Mouse (Mus musculus): ENCODE data around the gene Kcnab1.
"Not testable (repeated sequence)": the region's sequence is repeated elsewhere in the genome, so short reads cannot be mapped to it uniquely, and the experiment has no call there.

Kcnab1 gene

DNA sequence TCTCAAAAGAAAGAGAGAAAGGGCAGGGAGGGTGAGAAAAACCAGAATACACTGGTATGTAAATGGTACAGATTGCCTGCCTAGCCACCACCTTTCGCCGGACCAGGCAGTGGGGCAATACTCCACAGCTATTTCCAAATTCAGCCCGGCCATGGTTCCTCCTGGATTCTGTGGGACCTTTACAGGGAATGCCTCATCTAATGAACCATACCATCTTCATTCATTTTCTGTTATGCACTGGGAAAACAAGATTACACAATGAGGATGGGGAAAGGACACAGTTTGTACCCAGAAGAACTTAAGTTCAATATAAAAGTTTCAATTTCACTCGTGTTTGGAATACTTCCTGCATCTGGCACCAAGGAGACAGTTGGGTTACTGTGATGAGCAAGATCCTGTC, 263.4 kb downstream of the Kcnab1 start:
- no peak for DNase-seq

GRCm38 (mm10) chr3:65373594-65374182, 264.5 kb downstream of the Kcnab1 start:
- no peak for DNase-seq

- DNase-seq: no peak
Measured at GRCm38 (mm10) chr3:65374729-65375128, 265.5 kb downstream of the Kcnab1 start.

GRCm38 (mm10) chr3:65378724-65379123, 269.5 kb downstream of the Kcnab1 start:
- no peak for DNase-seq

DNA sequence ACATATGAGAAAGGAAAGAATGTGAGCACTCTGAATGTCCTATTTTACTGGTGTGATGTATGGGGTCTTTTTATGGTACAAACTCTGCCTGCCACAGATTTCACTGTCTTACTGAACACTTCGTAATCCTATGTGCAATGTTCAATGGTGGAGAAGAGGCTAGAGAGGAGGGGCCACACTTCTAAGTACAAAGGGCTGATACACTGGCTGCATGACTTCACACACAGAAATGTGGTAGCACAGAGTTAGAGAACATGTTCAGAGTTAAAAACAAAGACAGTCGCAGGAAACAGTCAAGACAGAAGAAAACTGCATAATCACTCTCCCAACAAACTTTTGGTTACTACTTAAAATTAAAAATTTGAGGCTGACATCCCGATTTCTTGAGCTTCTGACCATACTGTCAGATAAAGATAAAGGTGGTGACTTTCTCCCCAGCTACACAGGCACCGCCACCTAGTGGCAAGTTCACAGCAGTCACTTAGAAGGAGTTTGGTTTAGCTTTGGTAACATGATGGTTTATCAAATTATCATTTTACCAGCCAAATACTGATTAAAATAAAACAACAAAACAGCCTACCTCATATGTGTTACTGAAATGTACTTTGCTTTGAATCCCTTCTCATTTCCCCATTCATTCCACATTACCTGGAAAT, 270.8 kb downstream of the Kcnab1 start:
- peak; percentile 39 for DNase-seq

DNA sequence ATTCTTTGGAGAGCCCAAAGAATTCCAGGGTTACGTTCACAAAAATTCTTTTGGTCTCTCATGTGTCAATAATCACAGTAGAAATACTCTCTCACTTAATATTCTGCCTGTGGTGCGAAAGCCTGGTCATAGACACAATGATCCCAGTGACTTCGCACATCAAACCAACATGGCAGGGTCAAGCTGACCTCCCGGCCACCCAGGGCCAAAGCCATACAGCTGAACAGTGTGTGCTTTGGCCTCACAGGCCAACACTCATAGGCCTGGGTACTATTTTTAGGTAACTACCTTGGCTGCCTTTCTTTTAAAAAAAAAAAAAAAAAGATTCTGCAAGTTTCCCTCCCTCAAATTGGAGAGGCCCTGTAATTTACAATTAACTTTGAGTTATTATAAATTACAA, 271.9 kb downstream of the Kcnab1 start:
- DNase-seq: no peak

DNA sequence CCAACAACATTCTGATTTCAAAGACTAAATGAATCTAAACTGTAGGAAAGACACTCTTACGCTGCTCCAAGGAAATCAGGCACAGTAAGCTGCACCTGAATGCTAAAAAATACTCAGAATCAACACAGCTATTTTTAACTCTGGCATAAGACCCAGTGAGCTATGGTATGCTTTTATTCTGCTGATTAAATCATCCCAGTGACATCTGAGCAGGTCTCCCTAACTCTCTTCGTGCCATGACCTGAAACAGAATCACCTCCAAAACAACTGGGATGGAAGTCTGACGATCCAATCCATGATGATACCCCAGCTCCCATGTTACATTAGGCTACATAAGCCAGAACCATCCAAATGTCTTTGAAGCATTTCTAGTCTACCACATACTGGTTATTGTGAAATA, 275.2 kb downstream of the Kcnab1 start:
- no peak for DNase-seq

- DNase-seq: no peak
Measured at GRCm38 (mm10) chr3:65385771-65386170, 276.6 kb downstream of the Kcnab1 start.

DNA sequence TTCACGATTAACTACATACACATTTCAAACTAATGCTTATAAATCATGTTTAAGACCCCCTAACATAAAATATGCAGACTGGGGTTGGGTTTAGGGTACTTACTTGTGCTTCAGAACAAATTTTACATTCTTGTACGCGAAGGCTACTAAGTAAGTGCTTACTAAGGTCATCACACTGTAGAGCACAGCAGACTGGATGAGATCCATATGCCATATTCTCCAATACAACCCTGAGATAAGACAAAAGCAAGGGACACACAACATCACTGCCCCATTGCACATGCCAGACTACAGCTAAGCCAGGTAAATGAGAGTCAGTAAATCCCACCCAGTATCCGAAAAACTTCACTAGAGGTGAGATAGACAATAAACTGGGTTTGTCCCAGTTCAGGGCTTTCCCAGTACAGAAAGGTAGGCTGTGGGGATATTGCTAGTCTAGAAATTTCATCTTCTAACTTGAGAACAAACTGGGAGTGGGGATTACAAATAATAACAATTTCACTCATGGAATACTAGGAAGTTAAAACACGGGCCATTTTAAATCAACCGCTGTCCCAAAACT, 282.1 kb downstream of the Kcnab1 start:
- DNase-seq: no peak

- DNase-seq: no peak
Measured at GRCm38 (mm10) chr3:65391784-65392420, 282.7 kb downstream of the Kcnab1 start.

DNA sequence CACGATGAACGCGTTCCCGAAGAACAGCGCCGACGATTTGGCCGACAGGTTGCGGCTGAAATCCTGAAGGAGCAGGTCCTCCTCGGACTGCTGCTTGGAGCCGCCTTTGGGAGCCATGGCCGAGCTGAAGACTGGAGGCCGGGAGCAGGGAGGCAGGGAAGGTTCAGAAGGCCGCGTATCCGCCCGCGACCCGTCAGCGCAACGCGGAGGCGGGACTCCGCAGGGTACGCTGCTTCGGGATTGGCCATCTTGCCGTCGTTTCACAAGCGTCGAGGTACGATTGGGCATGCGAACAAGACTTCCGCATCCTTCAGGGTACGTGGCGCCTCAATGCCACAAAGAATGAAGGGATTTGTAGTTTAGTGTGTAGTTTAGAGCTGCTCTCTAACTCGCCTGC, 283.2 kb downstream of the Kcnab1 start, which contains the start of gene Ssr3:
Gene Ssr3, minus strand, starts transcription at position 203 of the 397 bp plus-strand sequence.
- DNase-seq: peak; percentile 98

DNA sequence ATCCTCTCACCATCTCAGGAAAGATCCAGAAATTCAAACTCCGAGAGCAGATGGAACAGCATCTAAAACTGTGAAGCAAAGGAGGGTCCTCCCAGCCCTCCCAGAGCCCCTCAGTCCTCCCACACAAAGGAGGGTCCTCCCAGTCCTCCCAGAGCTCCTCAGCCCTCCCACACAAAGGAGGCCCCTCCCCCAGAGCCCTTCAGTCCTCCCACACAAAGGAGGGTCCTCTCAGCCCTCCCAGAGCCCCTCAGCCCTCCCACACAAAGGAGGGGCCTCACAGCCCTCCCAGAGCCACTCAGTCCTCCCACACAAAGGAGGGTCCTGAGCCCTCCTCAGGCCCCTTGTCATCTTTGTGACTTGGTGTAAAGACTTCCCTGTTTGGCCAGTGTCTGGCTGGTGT, 285.9 kb downstream of the Kcnab1 start:
- not testable (repeated sequence) for DNase-seq

DNA sequence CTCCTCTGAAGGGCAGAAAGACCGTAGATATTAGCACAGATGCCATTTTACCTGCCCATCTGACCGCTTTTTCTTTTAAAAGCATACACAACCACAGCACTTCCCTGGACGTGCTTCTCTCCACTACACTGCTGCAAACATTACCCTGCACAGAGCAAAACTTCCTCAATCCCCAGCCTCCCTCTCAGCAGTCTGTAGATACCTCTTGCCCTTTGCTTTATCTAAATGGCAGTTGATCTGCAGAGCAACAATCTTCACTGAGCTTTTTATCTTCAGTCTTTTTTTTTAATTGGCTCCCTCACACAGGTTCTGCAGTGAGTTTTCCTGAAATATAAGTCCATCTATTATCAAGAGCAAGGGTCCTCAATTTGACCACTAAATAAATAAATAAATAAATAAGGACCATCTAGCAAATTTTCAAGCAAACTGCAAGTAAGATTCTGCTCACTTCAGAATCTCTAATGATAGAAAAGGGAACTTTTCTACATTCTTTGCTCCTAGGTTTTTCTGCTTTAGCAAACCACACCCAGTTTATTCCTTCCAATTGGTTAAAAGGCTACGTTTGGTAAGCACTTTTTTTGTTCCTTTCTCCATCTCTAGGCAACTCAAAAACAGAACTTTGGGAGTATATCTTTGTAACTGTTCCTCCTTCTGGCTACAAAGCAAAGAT, 287.8 kb downstream of the Kcnab1 start:
- DNase-seq: no peak

- DNase-seq: no peak
Measured at GRCm38 (mm10) chr3:65397566-65397965, 288.4 kb downstream of the Kcnab1 start.

DNA sequence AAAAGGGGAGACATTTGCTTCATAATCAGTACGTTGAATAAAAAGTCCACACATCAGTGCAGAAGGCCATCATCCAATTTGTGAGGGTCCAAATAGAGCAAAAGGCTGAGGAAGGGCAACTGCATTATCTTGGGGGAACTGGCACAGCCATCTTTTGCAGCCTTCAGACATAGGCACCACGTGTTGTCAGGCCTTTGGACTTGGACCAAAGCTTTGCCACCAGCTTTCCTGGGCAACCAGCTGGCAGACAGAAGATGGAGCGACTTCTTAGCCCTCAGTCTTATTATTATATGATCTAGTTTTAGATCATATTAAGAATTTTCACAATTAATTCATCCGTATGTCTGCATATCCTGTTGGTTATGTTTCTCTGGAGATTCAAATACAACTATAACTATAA, 296.6 kb downstream of the Kcnab1 start:
- no peak for DNase-seq

DNA sequence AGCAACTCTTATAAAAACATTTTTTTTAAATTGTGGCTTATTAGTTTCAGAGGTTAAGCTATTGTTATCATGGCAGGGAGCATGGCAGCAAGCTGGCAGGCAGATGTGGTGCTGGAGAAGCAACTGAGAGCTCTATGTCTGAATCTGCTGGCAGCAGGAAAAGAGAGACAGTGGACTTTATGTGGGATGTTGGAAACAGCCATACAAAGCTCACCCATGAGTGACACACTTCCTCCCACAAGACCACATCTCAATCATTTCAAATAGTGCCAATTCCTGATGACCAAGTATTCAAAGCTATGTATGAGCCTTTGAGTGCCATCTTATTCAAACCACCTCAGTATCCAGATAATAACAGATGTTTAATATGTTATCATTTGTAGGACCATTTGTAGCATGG, 298.7 kb downstream of the Kcnab1 start:
- no peak for DNase-seq

DNA sequence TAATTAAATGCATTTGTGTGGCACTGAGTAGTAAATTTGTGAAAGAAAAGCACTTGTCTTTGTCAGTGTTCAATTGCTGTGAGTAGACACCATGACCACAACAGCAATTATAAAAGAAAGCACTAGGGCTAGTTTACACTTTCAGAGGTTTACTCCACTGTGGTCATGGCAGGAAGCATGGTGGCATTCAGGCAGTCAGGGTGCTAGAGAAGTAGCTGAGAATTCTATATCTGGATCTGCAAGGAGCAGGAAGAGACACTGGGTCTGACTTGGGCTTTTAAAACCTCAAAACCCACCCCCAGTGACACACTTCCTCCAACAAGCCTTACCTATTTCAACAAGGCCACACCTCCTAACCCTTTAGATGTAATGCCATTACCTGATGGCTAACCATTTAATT, 307.4 kb downstream of the Kcnab1 start:
- no peak for DNase-seq

- no peak for DNase-seq
Measured at GRCm38 (mm10) chr3:65417913-65418594, 308.9 kb downstream of the Kcnab1 start.

GRCm38 (mm10) chr3:65419706-65420105, 310.5 kb downstream of the Kcnab1 start:
- DNase-seq: peak; percentile 70

Data from kidney, adult 9 months (tissue).